Mouse (Mus musculus): ENCODE measurements around the gene Abhd14a.

GRCm38 (mm10) chr9:106473081-106473752 is 25.7 kb upstream of the Abhd14a start:
- TF ChIP-seq CTCF (IDR thresholded peaks at IDR 0.05) (no peak), EP300 (IDR thresholded peaks at IDR 0.05) (no peak)

All from lung, postnatal 0 days (tissue).